Mouse (Mus musculus) embryonic facial prominence, embryonic 12.5 days (tissue): ENCODE measurements around the gene Sort1. TPM values are rescaled to one million over a fixed set of nuclear protein-coding genes. Genes with fewer than 3 reads are reported as not detected.
A peak's percentile ranks its signal among the peaks of the same experiment; 100 is the strongest.

Source experiments
- ATAC-seq: fragments of 200-750 bp; cut with Nextera tagmentation; 2 replicates; pipeline ENCODE4 v1.8.0; 2017; ENCODE audit not compliant: insufficient number of reproducible peaks, insufficient read depth, low FRiP score, low TSS enrichment
- H3K27ac ChIP-seq: fragments of 300-500 bp; sonication (generic); 2 replicates; pipeline ENCODE4 v1.5.1; 2016; ENCODE audit warnings: mild to moderate bottlenecking
- H3K27me3 ChIP-seq: fragments of 300-500 bp; sonication (generic); 2 replicates; pipeline ENCODE4 v1.6.1; 2016; ENCODE audit warnings: mild to moderate bottlenecking, moderate library complexity
- H3K36me3 ChIP-seq: fragments of 300-500 bp; sonication (generic); 2 replicates; pipeline ENCODE4 v1.6.1; 2016; ENCODE audit warnings: mild to moderate bottlenecking
- H3K4me1 ChIP-seq: fragments of 300-500 bp; sonication (generic); 2 replicates; pipeline ENCODE4 v1.6.1; 2016
- H3K4me2 ChIP-seq: fragments of 300-500 bp; sonication (generic); replicated peaks from 2 replicates; pipeline ENCODE4 v1.6.1; 2016; ENCODE audit warnings: mild to moderate bottlenecking, moderate library complexity
- H3K4me3 ChIP-seq: fragments of 300-500 bp; sonication (generic); 2 replicates; pipeline ENCODE4 v1.5.1; 2016; ENCODE audit warnings: mild to moderate bottlenecking
- H3K9ac ChIP-seq: fragments of 300-500 bp; sonication (generic); 2 replicates; pipeline ENCODE4 v1.6.1; 2016; ENCODE audit warnings: mild to moderate bottlenecking, moderate library complexity
- H3K9me3 ChIP-seq: fragments of 300-500 bp; sonication (generic); 2 replicates; pipeline ENCODE4 v1.6.1; 2016; ENCODE audit warnings: mild to moderate bottlenecking, moderate library complexity
- WGBS: fragments of 180-500 bp; shearing (Covaris S2); methylation state at CpG from one replicate; pipeline ENCODE4 v1.1.7; 2016; 5-methylcytosine and 5-hydroxymethylcytosine counted together
- polyA plus RNA-seq: library from polyadenylated mRNA; unstranded; fragments of >200 nt; fragmentation: Nextera tagmentation; extraction: Ambion mirVana; gene quantifications from 2 replicates; pipeline ENCODE4 v1.2.1, GENCODE M21; 2016

Sort1 gene
- polyA plus RNA-seq, 1 experiment from 2014 or later, result 15.8 TPM

DNA sequence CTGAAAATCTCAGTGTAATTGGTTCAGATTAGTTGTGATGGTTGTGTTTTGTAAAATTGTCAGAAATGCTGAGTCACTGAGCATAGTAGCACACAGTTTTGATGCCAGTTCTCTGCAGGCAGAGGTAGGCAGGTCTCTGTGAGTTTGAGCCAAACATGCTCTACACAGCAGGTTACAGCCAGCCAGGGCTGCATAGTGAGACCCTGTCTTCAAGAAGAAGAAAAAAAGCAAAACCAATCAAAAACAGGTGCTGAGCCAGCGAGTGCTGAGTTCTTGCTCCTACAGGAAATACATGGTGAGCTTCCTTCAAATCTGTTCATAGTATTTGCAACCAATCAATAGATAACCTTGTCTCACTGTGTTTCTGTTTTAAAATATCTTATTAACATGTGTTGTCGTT, 34.6 kb downstream of the Sort1 start:
- Histone ChIP-seq H3K36me3 (no peaks in the 10 kb centered on the region), H3K9ac (no peak overlapping the region), H3K4me2 (no peak overlapping the region), H3K27ac (no peak overlapping the region), H3K4me3 (no peak overlapping the region), H3K27me3 (no peaks in the 10 kb centered on the region), H3K4me1 (peaks cover 6% of the 10 kb centered on the region; the same call in 1 of the 2 replicates), H3K9me3 (no peaks in the 10 kb centered on the region)
- no peak for ATAC-seq
- 41% methylated on average over 2 of the region's 2 CpGs for WGBS

DNA sequence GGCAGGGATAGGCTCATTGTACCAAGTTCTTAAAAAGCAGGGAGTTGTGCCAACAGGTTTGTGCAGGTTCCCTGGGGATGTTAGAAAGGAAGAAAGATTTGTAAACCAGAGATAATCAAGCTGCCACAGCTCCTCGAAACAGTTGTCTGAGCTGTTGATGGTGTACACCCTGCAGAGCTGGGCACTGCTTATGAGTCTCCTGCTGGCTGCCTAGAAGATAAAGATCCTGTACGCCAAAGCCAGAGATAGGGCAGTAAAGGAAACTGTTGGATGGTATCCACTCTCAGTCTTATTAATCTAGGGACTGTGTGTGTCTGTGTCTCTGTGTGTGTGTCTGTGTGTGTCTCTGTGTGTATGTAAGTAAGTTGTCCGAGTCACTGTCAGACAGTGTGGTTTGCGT, 37.8 kb downstream of the Sort1 start:
- no peaks in the 10 kb centered on the region for H3K27me3 ChIP-seq
- H3K36me3 ChIP-seq, result peaks cover 10% of the 10 kb centered on the region; the same call in 1 of the 2 replicates
- no peak overlapping the region for H3K9ac ChIP-seq
- H3K4me2 ChIP-seq, result no peak overlapping the region
- H3K4me3 ChIP-seq, result no peak overlapping the region
- ATAC-seq, result no peak
- peaks cover 6% of the 10 kb centered on the region; the same call in 1 of the 2 replicates for H3K4me1 ChIP-seq
- no peak overlapping the region for H3K27ac ChIP-seq
- H3K9me3 ChIP-seq, result no peaks in the 10 kb centered on the region
- 79% methylated on average over 4 of the region's 4 CpGs for WGBS

DNA sequence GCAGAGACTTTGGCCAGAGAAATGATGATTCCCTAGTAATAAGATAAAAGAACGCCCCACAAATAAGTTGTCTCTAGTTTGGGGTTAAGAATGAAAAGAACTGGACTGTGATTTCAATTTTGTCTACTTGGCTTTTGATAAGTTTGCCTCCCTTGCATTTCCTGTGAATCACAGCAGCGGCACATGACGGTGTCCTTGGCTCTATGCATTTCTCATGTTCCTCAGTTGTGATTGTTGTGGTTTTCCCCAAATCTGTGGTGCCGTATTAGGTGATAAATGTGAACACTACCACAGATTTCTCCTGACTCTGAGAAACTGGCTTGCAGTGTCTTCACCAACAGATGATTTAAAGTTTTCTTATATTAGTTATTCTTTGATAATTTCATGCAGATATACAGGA, 38.3 kb downstream of the Sort1 start:
- H3K36me3 ChIP-seq, result peaks cover 13% of the 10 kb centered on the region; the same call in 1 of the 2 replicates
- peaks cover 6% of the 10 kb centered on the region; the same call in 1 of the 2 replicates for H3K4me1 ChIP-seq
- 86% methylated on average over 4 of the region's 4 CpGs for WGBS
- no peak for ATAC-seq
- H3K4me3 ChIP-seq, result no peak overlapping the region
- H3K27ac ChIP-seq, result no peak overlapping the region
- no peak overlapping the region for H3K9ac ChIP-seq
- no peaks in the 10 kb centered on the region for H3K27me3 ChIP-seq
- no peaks in the 10 kb centered on the region for H3K9me3 ChIP-seq
- H3K4me2 ChIP-seq, result no peak overlapping the region

DNA sequence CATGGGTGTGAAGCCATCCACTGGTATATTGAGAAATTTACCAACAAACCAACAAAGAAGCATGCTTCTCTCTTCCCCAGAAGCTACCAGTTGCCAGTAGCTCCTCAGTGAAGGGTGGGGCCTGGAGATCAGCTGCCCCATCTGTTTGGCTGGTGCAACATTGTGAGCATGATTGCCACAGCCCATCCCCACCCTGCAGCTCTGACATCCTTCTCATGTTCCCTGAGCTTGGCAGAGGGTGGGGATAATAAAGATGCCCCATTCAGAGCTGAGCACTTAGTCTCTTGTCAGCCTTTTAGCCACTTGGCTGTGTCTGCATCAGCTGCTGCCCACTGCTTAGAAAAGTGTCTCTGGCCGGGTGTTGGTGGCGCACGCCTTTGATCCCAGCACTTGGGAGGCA, 39.1 kb downstream of the Sort1 start:
- WGBS, result 94% methylated on average over 3 of the region's 3 CpGs
- H3K4me1 ChIP-seq, result peaks cover 6% of the 10 kb centered on the region; the same call in 1 of the 2 replicates

DNA sequence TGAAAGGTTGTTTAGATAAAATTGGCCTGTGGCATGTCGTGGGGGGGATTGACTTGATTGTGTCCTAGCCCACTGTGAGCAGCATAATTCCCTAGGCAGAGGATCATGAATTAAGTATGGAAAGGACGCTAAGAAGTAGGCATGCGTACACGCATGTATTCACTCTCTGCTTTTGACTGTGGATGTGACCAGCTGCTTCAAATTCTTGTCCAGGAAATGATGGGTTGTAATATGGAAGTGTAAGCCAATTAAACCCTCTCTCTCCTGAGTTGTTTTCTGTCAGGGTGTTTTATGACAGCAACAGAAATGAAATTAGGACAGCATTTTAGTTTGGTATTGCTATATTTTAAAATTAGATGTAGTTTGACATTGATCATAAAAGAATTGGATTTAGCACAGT, 41.0 kb downstream of the Sort1 start:
- Histone ChIP-seq H3K36me3 (peaks cover 25% of the 10 kb centered on the region; the same call in 1 of the 2 replicates), H3K4me3 (no peak overlapping the region), H3K9ac (no peak overlapping the region), H3K27ac (no peak overlapping the region), H3K4me2 (no peak overlapping the region), H3K9me3 (no peaks in the 10 kb centered on the region), H3K27me3 (no peaks in the 10 kb centered on the region), H3K4me1 (no peaks in the 10 kb centered on the region)
- no peak for ATAC-seq
- 82% methylated on average over 4 of the region's 4 CpGs for WGBS

More for the DNA sequence above, 39.1 kb downstream of the Sort1 start:
- no peaks in the 10 kb centered on the region for H3K27me3 ChIP-seq
- H3K9me3 ChIP-seq, result no peaks in the 10 kb centered on the region
- no peak for ATAC-seq
- no peak overlapping the region for H3K9ac ChIP-seq
- H3K36me3 ChIP-seq, result peaks cover 18% of the 10 kb centered on the region; the same call in 1 of the 2 replicates
- H3K27ac ChIP-seq, result no peak overlapping the region
- H3K4me3 ChIP-seq, result no peak overlapping the region
- H3K4me2 ChIP-seq, result no peak overlapping the region

DNA sequence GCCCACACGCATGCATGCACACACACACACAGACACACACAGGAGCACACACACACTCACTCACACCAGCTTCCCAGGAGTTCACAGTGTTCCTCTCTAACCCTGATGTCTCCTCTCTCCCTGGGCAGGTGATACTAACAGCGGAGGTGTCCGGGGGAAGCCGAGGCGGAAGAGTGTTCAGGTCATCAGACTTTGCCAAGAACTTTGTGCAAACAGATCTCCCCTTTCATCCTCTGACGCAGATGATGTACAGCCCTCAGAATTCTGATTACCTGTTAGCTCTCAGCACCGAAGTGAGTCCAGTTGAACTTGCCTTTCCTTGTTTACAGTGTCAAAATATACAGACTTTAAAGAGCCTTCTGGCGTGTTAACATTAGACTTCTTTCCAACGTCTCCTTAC, 41.6 kb downstream of the Sort1 start:
- Histone ChIP-seq H3K4me2 (no peak overlapping the region), H3K9me3 (no peaks in the 10 kb centered on the region)
- 90% methylated on average over 9 of the region's 9 CpGs for WGBS

DNA sequence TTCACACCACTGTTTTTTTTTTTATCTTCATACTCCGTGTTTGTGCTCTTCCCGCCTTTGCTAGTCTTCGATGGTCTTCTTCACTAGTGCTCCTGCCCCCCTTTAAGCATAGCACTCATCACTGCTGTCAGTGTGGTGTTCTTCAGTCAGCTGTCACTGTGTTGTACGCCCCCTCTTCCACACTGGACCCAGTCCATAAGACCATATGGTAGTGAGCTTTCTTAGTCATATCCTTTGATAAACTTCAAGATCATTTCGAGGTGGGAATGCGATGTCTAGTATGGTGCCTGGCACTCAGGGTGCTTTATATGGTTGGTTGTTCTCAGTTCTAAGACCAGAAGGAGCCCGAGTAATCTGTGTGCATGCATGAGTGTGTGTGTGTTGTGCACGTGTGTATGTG, 43.4 kb downstream of the Sort1 start:
- Histone ChIP-seq H3K27ac (no peak overlapping the region), H3K27me3 (no peaks in the 10 kb centered on the region), H3K4me2 (no peak overlapping the region), H3K4me3 (no peak overlapping the region), H3K9me3 (no peaks in the 10 kb centered on the region), H3K36me3 (peaks cover 37% of the 10 kb centered on the region), H3K4me1 (no peaks in the 10 kb centered on the region), H3K9ac (no peak overlapping the region)
- WGBS, result 93% methylated on average over 8 of the region's 8 CpGs
- ATAC-seq, result no peak

More for the DNA sequence above, 41.6 kb downstream of the Sort1 start:
- Histone ChIP-seq H3K36me3 (peaks cover 28% of the 10 kb centered on the region; the same call in 1 of the 2 replicates), H3K27ac (no peak overlapping the region), H3K27me3 (no peaks in the 10 kb centered on the region), H3K4me1 (no peaks in the 10 kb centered on the region), H3K9ac (no peak overlapping the region), H3K4me3 (no peak overlapping the region)
- no peak for ATAC-seq

DNA sequence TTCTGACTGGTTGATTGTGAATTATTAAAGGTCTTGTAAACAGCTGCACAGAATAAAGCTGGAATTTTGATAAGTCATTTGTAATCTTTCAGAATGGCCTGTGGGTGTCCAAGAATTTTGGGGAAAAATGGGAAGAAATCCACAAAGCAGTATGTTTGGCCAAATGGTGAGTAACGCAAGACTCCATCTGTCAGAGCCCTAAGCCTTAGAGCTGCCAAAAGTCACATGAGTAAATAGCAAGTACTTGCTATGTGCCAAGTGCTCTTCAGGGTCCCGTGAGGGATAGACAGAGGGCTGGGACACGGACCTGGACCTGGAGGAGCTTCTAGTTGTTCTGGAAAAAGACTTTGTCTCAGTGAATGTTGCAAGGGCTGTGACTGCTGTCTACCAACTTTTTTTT, 44.0 kb downstream of the Sort1 start:
- H3K9ac ChIP-seq, result no peak overlapping the region
- H3K4me1 ChIP-seq, result no peaks in the 10 kb centered on the region
- H3K4me2 ChIP-seq, result no peak overlapping the region
- 83% methylated on average over 3 of the region's 3 CpGs for WGBS
- ATAC-seq, result no peak
- no peaks in the 10 kb centered on the region for H3K9me3 ChIP-seq
- no peaks in the 10 kb centered on the region for H3K27me3 ChIP-seq
- H3K27ac ChIP-seq, result no peak overlapping the region
- no peak overlapping the region for H3K4me3 ChIP-seq
- H3K36me3 ChIP-seq, result peaks cover 41% of the 10 kb centered on the region

DNA sequence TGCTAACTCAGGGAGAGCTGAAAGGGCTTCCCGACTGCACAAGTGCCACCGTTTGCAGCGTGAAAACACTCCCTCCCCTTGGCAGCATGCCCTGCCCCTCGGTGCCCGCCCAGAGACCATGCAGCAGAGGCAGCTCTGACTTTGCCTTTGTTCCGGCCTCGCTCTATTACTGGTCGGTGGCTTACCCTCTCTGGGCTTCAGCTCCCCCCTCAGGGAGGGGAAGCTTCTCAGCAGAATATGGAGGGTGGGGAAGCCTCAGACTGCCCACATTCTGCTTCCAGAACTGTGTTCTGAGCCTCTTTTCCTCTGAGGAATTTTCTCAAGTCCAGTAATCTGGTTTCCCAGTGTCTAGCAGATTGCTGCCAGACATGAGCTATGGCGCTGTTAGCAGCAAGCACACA, 44.6 kb downstream of the Sort1 start:
- no peak overlapping the region for H3K4me3 ChIP-seq
- no peaks in the 10 kb centered on the region for H3K9me3 ChIP-seq
- WGBS, result 68% methylated on average over 9 of the region's 9 CpGs
- no peaks in the 10 kb centered on the region for H3K4me1 ChIP-seq
- no peak overlapping the region for H3K9ac ChIP-seq
- peak overlapping the region; percentile 50; the same call in 1 of the 2 replicates for H3K27ac ChIP-seq
- no peak overlapping the region for H3K4me2 ChIP-seq
- peaks cover 41% of the 10 kb centered on the region for H3K36me3 ChIP-seq
- no peaks in the 10 kb centered on the region for H3K27me3 ChIP-seq
- ATAC-seq, result no peak

DNA sequence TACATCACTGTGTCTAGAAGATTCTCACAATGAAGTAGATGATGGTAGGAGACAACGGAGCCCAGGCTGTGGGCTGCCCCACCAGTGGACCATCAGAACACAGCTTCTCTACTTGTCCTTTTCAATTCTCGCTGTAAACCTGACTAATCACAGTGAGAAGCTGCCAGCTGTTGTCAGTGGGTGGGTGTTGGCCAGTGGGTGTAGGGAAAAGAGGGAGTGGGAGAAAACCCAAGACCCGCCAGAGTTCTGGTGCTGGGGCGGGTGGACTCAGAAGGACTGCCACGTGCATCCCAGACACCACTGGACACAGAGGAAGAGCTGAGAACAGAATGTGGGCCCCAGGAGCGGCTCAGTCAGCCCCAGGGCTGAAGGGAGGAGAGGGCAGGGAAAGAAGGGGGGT, 46.9 kb downstream of the Sort1 start:
- 85% methylated on average over 6 of the region's 6 CpGs for WGBS
- Histone ChIP-seq H3K4me1 (no peaks in the 10 kb centered on the region), H3K36me3 (peaks cover 51% of the 10 kb centered on the region), H3K27ac (no peak overlapping the region), H3K9ac (no peak overlapping the region), H3K27me3 (no peaks in the 10 kb centered on the region), H3K9me3 (no peaks in the 10 kb centered on the region), H3K4me2 (no peak overlapping the region), H3K4me3 (no peak overlapping the region)
- ATAC-seq, result no peak

DNA sequence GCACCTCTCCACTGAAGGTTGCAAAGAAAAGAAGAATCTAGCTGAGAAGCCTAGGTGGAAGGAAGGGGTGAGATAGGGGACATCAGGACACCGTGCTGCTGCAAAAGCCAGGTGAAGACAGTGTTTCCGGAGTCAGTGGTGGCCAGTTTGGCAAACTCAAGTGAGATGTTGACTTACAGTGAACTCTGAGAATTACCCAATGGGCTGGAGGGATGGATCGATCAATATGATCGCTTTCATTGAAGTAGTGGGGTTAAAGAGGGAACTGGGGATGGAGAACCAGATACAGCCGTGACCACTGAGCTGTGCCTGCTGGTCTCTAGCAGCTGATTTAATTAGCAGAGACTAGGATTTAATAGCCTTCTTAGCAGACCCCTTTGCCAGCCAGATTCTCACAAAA, 53.0 kb downstream of the Sort1 start:
- no peak overlapping the region for H3K27ac ChIP-seq
- no peak overlapping the region for H3K4me2 ChIP-seq
- H3K27me3 ChIP-seq, result no peaks in the 10 kb centered on the region
- ATAC-seq, result no peak
- no peak overlapping the region for H3K9ac ChIP-seq
- 93% methylated on average over 5 of the region's 5 CpGs for WGBS
- peaks cover 60% of the 10 kb centered on the region for H3K36me3 ChIP-seq
- H3K9me3 ChIP-seq, result no peaks in the 10 kb centered on the region
- no peaks in the 10 kb centered on the region for H3K4me1 ChIP-seq
- no peak overlapping the region for H3K4me3 ChIP-seq

DNA sequence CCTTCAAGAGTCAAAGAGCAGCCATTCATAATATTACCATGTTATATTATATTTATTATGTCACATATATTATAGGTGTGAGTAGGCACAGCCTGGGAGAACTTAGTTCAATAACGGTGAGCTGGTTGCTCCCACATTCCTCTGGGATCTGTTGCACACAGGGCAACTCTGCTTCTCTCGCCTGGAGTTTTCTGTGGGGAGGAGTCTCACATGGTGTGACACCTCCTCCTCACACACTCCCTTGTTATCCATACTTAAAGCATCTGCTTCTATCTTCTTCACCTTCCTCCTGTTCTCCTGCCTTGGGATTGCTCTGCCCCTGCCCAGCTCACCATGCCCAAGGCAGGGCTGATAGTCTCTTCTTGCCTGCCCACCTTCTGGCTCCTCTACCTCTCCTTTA, 57.2 kb downstream of the Sort1 start:
- Histone ChIP-seq H3K27me3 (no peaks in the 10 kb centered on the region), H3K4me3 (no peak overlapping the region), H3K36me3 (peaks cover 65% of the 10 kb centered on the region), H3K9me3 (no peaks in the 10 kb centered on the region), H3K27ac (no peak overlapping the region), H3K4me2 (no peak overlapping the region), H3K4me1 (no peaks in the 10 kb centered on the region), H3K9ac (no peak overlapping the region)
- no peak for ATAC-seq
- 66% methylated on average over 2 of the region's 2 CpGs for WGBS

DNA sequence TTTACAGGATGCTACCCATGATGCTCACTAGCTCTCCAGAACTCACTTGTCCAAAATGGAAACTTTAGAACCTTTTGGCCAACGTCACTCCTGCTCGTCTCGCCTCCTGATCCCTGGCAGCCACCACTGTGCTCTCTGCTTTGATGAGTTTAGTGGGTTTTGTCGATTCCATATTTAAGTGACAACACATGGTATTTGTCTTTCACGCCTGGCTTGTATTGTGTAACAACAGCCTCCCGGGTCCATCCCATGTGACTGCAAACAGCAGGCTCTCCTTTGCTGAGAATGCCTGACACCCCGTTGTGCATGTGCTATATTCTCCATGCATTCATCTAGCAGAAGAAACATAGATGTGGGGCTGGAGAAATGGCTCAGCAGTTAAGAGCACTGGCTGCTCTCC, 58.3 kb downstream of the Sort1 start:
- no peak for ATAC-seq
- 71% methylated on average over 7 of the region's 7 CpGs for WGBS
- no peak overlapping the region for H3K4me3 ChIP-seq
- no peak overlapping the region for H3K27ac ChIP-seq
- no peak overlapping the region for H3K4me2 ChIP-seq
- peaks cover 64% of the 10 kb centered on the region for H3K36me3 ChIP-seq
- H3K4me1 ChIP-seq, result no peaks in the 10 kb centered on the region
- H3K9ac ChIP-seq, result no peak overlapping the region
- no peaks in the 10 kb centered on the region for H3K9me3 ChIP-seq
- no peaks in the 10 kb centered on the region for H3K27me3 ChIP-seq
